Mouse (Mus musculus) embryonic facial prominence, embryonic 13.5 days (tissue): ENCODE results near the gene Tmem145. TPM values are rescaled to one million over a fixed set of nuclear protein-coding genes. Genes with fewer than 3 reads are reported as not detected.
"Not testable (repeated sequence)": the region's sequence is repeated elsewhere in the genome, so short reads cannot be mapped to it uniquely, and the experiment has no call there.

Experiments
- ATAC-seq: fragments of 200-750 bp; cut with Nextera tagmentation; 2 replicates; pipeline ENCODE4 v1.8.0; 2017; ENCODE audit warnings: low read depth; ENCODE audit not compliant: insufficient number of reproducible peaks, insufficient read depth, low FRiP score, low TSS enrichment
- H3K27ac ChIP-seq: fragments of 300-500 bp; sonication (generic); 2 replicates; pipeline ENCODE4 v1.5.1; 2015; ENCODE audit warnings: moderate library complexity, mild to moderate bottlenecking, inconsistent platforms
- H3K27me3 ChIP-seq: fragments of 300-500 bp; sonication (generic); 2 replicates; pipeline ENCODE4 v1.6.1; 2015; ENCODE audit warnings: mild to moderate bottlenecking, inconsistent platforms
- H3K36me3 ChIP-seq: fragments of 300-500 bp; sonication (generic); 2 replicates; pipeline ENCODE4 v1.6.1; 2015; ENCODE audit warnings: mild to moderate bottlenecking, inconsistent platforms
- H3K4me1 ChIP-seq: fragments of 300-500 bp; sonication (generic); 2 replicates; pipeline ENCODE4 v1.6.1; 2015; ENCODE audit warnings: inconsistent platforms
- H3K4me2 ChIP-seq: fragments of 300-500 bp; sonication (generic); 2 replicates; pipeline ENCODE4 v1.6.1; 2015; ENCODE audit warnings: moderate library complexity, mild to moderate bottlenecking, inconsistent platforms
- H3K4me3 ChIP-seq: fragments of 300-500 bp; sonication (generic); 2 replicates; pipeline ENCODE4 v1.5.1; 2015; ENCODE audit warnings: mild to moderate bottlenecking, inconsistent platforms
- H3K9ac ChIP-seq: fragments of 300-500 bp; sonication (generic); 2 replicates; pipeline ENCODE4 v1.6.1; 2015; ENCODE audit warnings: mild to moderate bottlenecking, inconsistent platforms
- H3K9me3 ChIP-seq: fragments of 300-500 bp; sonication (generic); 2 replicates; pipeline ENCODE4 v1.6.1; 2016; ENCODE audit warnings: inconsistent platforms
- WGBS: fragments of 180-500 bp; shearing (Covaris S2); methylation state at CpG from one replicate; pipeline ENCODE4 v1.1.7; 2015; ENCODE audit warnings: mixed read lengths; 5-methylcytosine and 5-hydroxymethylcytosine counted together
- polyA plus RNA-seq: library from polyadenylated mRNA; unstranded; fragments of >200 nt; fragmentation: Nextera tagmentation; extraction: Ambion mirVana; gene quantifications from 2 replicates; pipeline ENCODE4 v1.2.1, GENCODE M21; 2015

Gene Tmem145
- polyA plus RNA-seq, 1 experiment from 2014 or later: 2.5 TPM

GRCm38 (mm10) chr7:25314606-25315305 lies 8.8 kb downstream of the Tmem145 start:
- Histone ChIP-seq H3K9me3 (no peaks in the 10 kb centered on the region), H3K9ac (peak overlapping the region; percentile 71), H3K27me3 (peaks cover 50% of the 10 kb centered on the region), H3K36me3 (0 out of 2 replicates have a peak, but pooled peaks cover under 1% of the 10 kb centered on the region), H3K4me2 (peak overlapping the region; percentile 99), H3K27ac (no peak overlapping the region), H3K4me1 (peaks cover 32% of the 10 kb centered on the region), H3K4me3 (peak overlapping the region; percentile 73)
- 1% methylated on average over 51 of the region's 51 CpGs for WGBS
- ATAC-seq: no peak

GRCm38 (mm10) chr7:25315306-25316041 lies 9.6 kb downstream of the Tmem145 start:
- peak overlapping the region; percentile 22; the same call in 1 of the 2 replicates for H3K27ac ChIP-seq
- H3K4me2 ChIP-seq: peak overlapping the region; percentile 99
- 0 out of 2 replicates have a peak, but pooled peaks cover 3% of the 10 kb centered on the region for H3K36me3 ChIP-seq
- H3K4me3 ChIP-seq: peak overlapping the region; percentile 73
- 1% methylated on average over 54 of the region's 69 CpGs for WGBS
- peaks cover 50% of the 10 kb centered on the region for H3K27me3 ChIP-seq
- ATAC-seq: no peak
- H3K9me3 ChIP-seq: no peaks in the 10 kb centered on the region
- peaks cover 32% of the 10 kb centered on the region for H3K4me1 ChIP-seq
- H3K9ac ChIP-seq: peak overlapping the region; percentile 71

- peaks cover 40% of the 10 kb centered on the region for H3K4me1 ChIP-seq
- H3K27ac ChIP-seq: peak within 1 kb of the TSS; percentile 90
- no peaks in the 10 kb centered on the region for H3K9me3 ChIP-seq
- H3K4me2 ChIP-seq: peak within 1 kb of the TSS; percentile 99
- peaks cover 40% of the 10 kb centered on the region for H3K27me3 ChIP-seq
- peak within 1 kb of the TSS; percentile 73 for H3K4me3 ChIP-seq
- H3K36me3 ChIP-seq: 0 out of 2 replicates have a peak, but pooled peaks cover 3% of the 10 kb centered on the region
- 1% methylated on average over 52 of the region's 52 CpGs for WGBS
- peak within 1 kb of the TSS; percentile 94 for H3K9ac ChIP-seq
- ATAC-seq: peak; percentile 98
Measured at GRCm38 (mm10) chr7:25316532-25317445, 10.9 kb downstream of the Tmem145 start, which contains the start of gene Megf8. Megf8 (plus strand) TSS chr7:25317164.

- Histone ChIP-seq H3K27ac (peak overlapping the region; percentile 90), H3K9ac (peak overlapping the region; percentile 94), H3K4me3 (peak overlapping the region; percentile 73), H3K4me2 (peak overlapping the region; percentile 99), H3K36me3 (0 out of 2 replicates have a peak, but pooled peaks cover 3% of the 10 kb centered on the region), H3K9me3 (no peaks in the 10 kb centered on the region), H3K4me1 (peaks cover 44% of the 10 kb centered on the region), H3K27me3 (peaks cover 33% of the 10 kb centered on the region)
- WGBS: 20% methylated on average over 21 of the region's 21 CpGs
- ATAC-seq: no peak
Measured at GRCm38 (mm10) chr7:25317446-25317999, 11.6 kb downstream of the Tmem145 start.

- peak; percentile 80 for ATAC-seq
- 2% methylated on average over 6 of the region's 6 CpGs for WGBS
- H3K4me1 ChIP-seq: peaks cover 37% of the 10 kb centered on the region
- peak overlapping the region; percentile 50 for H3K4me2 ChIP-seq
- no peaks in the 10 kb centered on the region for H3K27me3 ChIP-seq
- peak overlapping the region; percentile 51 for H3K9ac ChIP-seq
- H3K27ac ChIP-seq: peak overlapping the region; percentile 94
- peaks cover 16% of the 10 kb centered on the region; the same call in 1 of the 2 replicates for H3K36me3 ChIP-seq
- no peaks in the 10 kb centered on the region for H3K9me3 ChIP-seq
- H3K4me3 ChIP-seq: peak overlapping the region; percentile 30
Measured at GRCm38 (mm10) chr7:25322058-25322484, 16.2 kb downstream of the Tmem145 start.

- H3K9me3 ChIP-seq: no peaks in the 10 kb centered on the region
- ATAC-seq: no peak
- no peaks in the 10 kb centered on the region for H3K27me3 ChIP-seq
- peaks cover 27% of the 10 kb centered on the region for H3K4me1 ChIP-seq
- H3K9ac ChIP-seq: no peak overlapping the region
- H3K4me3 ChIP-seq: no peak overlapping the region
- no peak overlapping the region for H3K27ac ChIP-seq
- H3K36me3 ChIP-seq: peaks cover 27% of the 10 kb centered on the region
- H3K4me2 ChIP-seq: peak overlapping the region; percentile 26
- 80% methylated on average over 2 of the region's 2 CpGs for WGBS
Measured at GRCm38 (mm10) chr7:25323219-25323618, 17.3 kb downstream of the Tmem145 start.

- not testable (repeated sequence) for H3K9ac ChIP-seq, H3K4me3 ChIP-seq, H3K27me3 ChIP-seq, H3K27ac ChIP-seq, ATAC-seq, H3K4me2 ChIP-seq, H3K9me3 ChIP-seq
- WGBS: 92% methylated on average over 6 of the region's 6 CpGs
- Histone ChIP-seq H3K36me3 (peaks cover 39% of the 10 kb centered on the region), H3K4me1 (peaks cover 20% of the 10 kb centered on the region)
Measured at GRCm38 (mm10) chr7:25325431-25325830, 19.5 kb downstream of the Tmem145 start.

- H3K27me3 ChIP-seq: no peaks in the 10 kb centered on the region
- no peak overlapping the region for H3K27ac ChIP-seq
- H3K9me3 ChIP-seq: no peaks in the 10 kb centered on the region
- H3K9ac ChIP-seq: no peak overlapping the region
- peaks cover 17% of the 10 kb centered on the region for H3K4me1 ChIP-seq
- WGBS: 60% methylated on average over 8 of the region's 8 CpGs
- no peak overlapping the region for H3K4me2 ChIP-seq
- peaks cover 47% of the 10 kb centered on the region for H3K36me3 ChIP-seq
- no peak overlapping the region for H3K4me3 ChIP-seq
- no peak for ATAC-seq
Measured at GRCm38 (mm10) chr7:25326233-25326632, 20.3 kb downstream of the Tmem145 start.

GRCm38 (mm10) chr7:25333596-25334307 lies 27.8 kb downstream of the Tmem145 start:
- Histone ChIP-seq H3K9ac (0 out of 2 replicates have a peak overlapping the region, but pooled peaks have one; percentile 21), H3K27me3 (no peaks in the 10 kb centered on the region), H3K27ac (no peak overlapping the region), H3K4me1 (no peaks in the 10 kb centered on the region), H3K4me3 (no peak overlapping the region), H3K4me2 (no peak overlapping the region), H3K9me3 (no peaks in the 10 kb centered on the region), H3K36me3 (peaks cover 79% of the 10 kb centered on the region)
- ATAC-seq: peak; percentile 45; the same call in 1 of the 2 replicates
- 44% methylated on average over 16 of the region's 16 CpGs for WGBS

GRCm38 (mm10) chr7:25334472-25334871 lies 28.6 kb downstream of the Tmem145 start:
- no peak overlapping the region for H3K4me3 ChIP-seq
- no peak for ATAC-seq
- no peak overlapping the region for H3K27ac ChIP-seq
- no peaks in the 10 kb centered on the region for H3K9me3 ChIP-seq
- no peak overlapping the region for H3K4me2 ChIP-seq
- no peak overlapping the region for H3K9ac ChIP-seq
- peaks cover 85% of the 10 kb centered on the region for H3K36me3 ChIP-seq
- H3K4me1 ChIP-seq: no peaks in the 10 kb centered on the region
- no peaks in the 10 kb centered on the region for H3K27me3 ChIP-seq
- WGBS: 84% methylated on average over 12 of the region's 12 CpGs
